Mouse (Mus musculus): ENCODE data around the gene Syncrip. TPM values are rescaled to one million over a fixed set of nuclear protein-coding genes. Genes with fewer than 3 reads are reported as not detected.

The Syncrip gene
- 127 TPM for polyA plus RNA-seq (2017; shearing (Covaris generic))

GRCm38 (mm10) chr9:88482230-88482828 lies at the start of gene Syncrip:
TSS of gene Syncrip (minus strand) at chr9:88482574.

DNA sequence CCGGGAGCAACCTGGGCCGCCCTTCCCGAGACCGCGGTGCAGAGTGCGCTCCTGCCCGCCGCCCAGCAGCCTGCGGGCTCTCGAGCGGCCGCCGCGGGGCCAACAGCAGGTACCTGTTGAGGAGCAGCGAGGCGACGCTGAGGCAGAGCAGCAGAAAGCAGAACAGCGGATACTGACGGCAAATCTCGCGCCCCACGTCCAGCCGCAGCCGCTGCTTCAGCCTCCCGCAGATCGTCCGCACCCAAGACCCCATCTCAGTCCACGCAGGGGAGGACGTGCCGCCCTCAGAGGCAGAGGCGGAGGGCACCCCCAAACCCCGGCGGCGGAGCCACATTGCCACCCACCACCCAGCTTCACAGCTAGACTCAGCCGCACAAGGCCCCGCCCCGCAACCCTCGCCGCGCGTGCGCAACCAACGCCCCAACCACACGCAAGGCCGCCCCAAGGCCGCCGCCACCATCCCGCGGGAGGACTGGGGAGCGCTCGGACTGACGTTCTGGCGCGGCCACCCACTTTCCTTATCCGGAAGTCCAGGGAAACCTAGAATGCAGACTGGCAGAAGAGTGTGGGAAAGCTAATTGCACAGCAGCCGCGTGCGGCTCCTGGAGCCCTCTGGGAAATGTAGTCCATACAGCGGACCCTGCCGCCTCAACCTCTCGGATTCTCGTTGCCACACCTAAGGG lies 43.7 kb downstream of the Syncrip start, which contains the start of gene Snx14:
Gene Snx14 (minus strand): TSS at position 404 of the 683 bp plus-strand sequence.

Other genes starting within 250 kb of the Syncrip start
- gene Nt5e, start 155.4 kb downstream of the Syncrip start, polyA plus RNA-seq (2017; shearing (Covaris generic)) = 229 TPM
- 73.7 TPM for gene Snx14, start 43.6 kb downstream of the Syncrip start, polyA plus RNA-seq (2017; shearing (Covaris generic))
- gene Gm20537, start 26.0 kb downstream of the Syncrip start, polyA plus RNA-seq (2017; shearing (Covaris generic)) = 1.7 TPM
- gene Zfp949, start 65.4 kb upstream of the Syncrip start, polyA plus RNA-seq (2017; shearing (Covaris generic)) = 24.0 TPM
- gene Trim43a, start 98.3 kb upstream of the Syncrip start, polyA plus RNA-seq (2017; shearing (Covaris generic)) = not detected
- 96.3 TPM for gene Mthfsl, start 237.7 kb upstream of the Syncrip start, polyA plus RNA-seq (2017; shearing (Covaris generic))
- 58.1 TPM for gene Bcl2a1d, start 249.3 kb upstream of the Syncrip start, polyA plus RNA-seq (2017; shearing (Covaris generic))